Mouse (Mus musculus): ENCODE data around the gene Dhx16.

DNA sequence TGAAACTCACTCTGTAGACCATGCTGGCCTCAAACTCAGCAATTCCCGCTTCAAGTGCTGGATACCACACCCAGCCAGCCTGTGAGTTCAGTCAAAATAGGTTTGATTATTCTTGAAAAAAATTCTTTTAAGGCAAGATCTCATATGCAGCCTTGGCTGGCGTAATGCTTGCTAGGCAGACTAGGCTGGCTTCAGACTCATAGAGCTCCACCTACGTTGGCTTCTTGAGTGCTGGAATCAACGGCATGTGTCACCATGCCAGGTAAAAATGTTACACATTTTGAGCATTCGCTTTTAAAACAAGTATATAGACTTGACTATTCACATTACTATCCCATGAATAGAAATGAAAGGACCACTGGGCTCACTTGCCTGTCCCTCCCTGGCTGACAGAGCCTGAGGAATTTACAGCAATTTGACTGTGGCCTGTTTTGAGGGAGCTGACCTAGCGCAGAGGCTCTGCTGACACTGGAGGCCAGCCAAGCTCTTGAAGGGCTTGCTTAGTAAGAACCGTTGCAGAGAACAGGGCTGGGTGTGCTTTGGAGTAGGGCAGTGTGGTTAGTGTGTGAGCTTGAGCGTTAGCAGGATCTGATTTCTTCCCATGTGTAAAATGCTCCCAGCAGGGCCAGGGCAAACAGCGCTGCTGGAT lies 23.8 kb downstream of the Dhx16 start:
- TF ChIP-seq CTCF (IDR thresholded peaks at IDR 0.05; ENCODE audit: low read depth) (no peak), EP300 (IDR thresholded peaks at IDR 0.05; ENCODE audit: low read depth) (no peak)
